ENCODE assay signal across 8 mouse cellular contexts in the genomic region with DNA sequence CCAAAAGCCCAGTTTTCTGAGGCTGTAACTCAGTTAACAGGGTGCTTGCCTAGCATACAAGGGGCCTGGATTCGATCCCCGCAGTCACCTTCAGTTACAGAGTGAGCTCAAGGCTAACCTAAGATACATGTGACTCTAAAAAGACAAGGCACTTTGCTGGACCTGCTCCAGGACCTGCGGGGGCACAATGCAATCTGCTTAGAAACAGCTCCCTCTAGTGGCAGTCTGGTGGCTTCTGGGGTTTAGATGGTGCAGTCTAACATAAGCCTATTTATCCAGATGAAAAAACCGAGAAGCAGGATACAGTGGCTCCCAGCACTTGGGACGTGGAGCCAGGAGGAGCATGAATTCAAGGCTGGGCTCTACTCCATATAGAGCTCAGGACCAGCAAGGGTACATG. TPM values are rescaled to one million over a fixed set of nuclear protein-coding genes. Genes with fewer than 3 reads are reported as not detected.
DNase-seq lines count a peak whose midpoint lies in the region; ATAC-seq and TF ChIP-seq lines count a peak whose summit lies in the region.

No protein-coding gene starts in this region.

- H3K4me2 ChIP-seq in heart, embryonic 11.5 days = no peak overlapping the region
- H3K4me2 ChIP-seq in intestine, embryonic 14.5 days (ENCODE audit: low read length) = no peak overlapping the region
- H3K4me2 ChIP-seq in midbrain, embryonic 11.5 days = no peak overlapping the region

- H3K27ac ChIP-seq in heart, embryonic 11.5 days (ENCODE audit: low read depth, low read length) = no peak overlapping the region
- H3K27ac ChIP-seq in intestine, embryonic 14.5 days (ENCODE audit: low read depth) = no peak overlapping the region
- no peak overlapping the region for H3K27ac ChIP-seq in midbrain, embryonic 11.5 days (ENCODE audit: low read depth, low read length)
- no peak overlapping the region for H3K27ac ChIP-seq in small intestine, adult 2 months (ENCODE audit: insufficient read depth, low read depth, low read length)

- H3K36me3 ChIP-seq in heart, embryonic 11.5 days (ENCODE audit: control insufficient read depth, insufficient read depth, low read length) = peaks cover 18% of the 10 kb centered on the region; the same call in 1 of the 2 replicates
- peaks cover 76% of the 10 kb centered on the region for H3K36me3 ChIP-seq in intestine, embryonic 14.5 days (ENCODE audit: control insufficient read depth, insufficient read depth, low read length)
- peaks cover 12% of the 10 kb centered on the region for H3K36me3 ChIP-seq in midbrain, embryonic 11.5 days (ENCODE audit: control insufficient read depth, insufficient read depth, low read length)
- H3K36me3 ChIP-seq in small intestine, adult 2 months (ENCODE audit: control insufficient read depth, insufficient read depth, low read length) = peaks cover 60% of the 10 kb centered on the region

- H3K27me3 ChIP-seq in heart, embryonic 11.5 days (ENCODE audit: control insufficient read depth, insufficient read depth, low read length) = no peaks in the 10 kb centered on the region
- no peaks in the 10 kb centered on the region for H3K27me3 ChIP-seq in intestine, embryonic 14.5 days (replicated peaks; ENCODE audit: control insufficient read depth, insufficient read depth, low read length)
- H3K27me3 ChIP-seq in midbrain, embryonic 11.5 days (ENCODE audit: control insufficient read depth, insufficient read depth, low read length) = no peaks in the 10 kb centered on the region
- no peaks in the 10 kb centered on the region for H3K27me3 ChIP-seq in small intestine, adult 2 months (ENCODE audit: control insufficient read depth, insufficient read depth, low read length)

- H3K9ac ChIP-seq in heart, embryonic 11.5 days (ENCODE audit: low read depth, low read length) = no peak overlapping the region
- H3K9ac ChIP-seq in intestine, embryonic 14.5 days (ENCODE audit: low read length) = no peak overlapping the region
- H3K9ac ChIP-seq in midbrain, embryonic 11.5 days (ENCODE audit: low read length) = no peak overlapping the region

- no peaks in the 10 kb centered on the region for H3K9me3 ChIP-seq in heart, embryonic 11.5 days (replicated peaks; ENCODE audit: control insufficient read depth, low read length)
- no peaks in the 10 kb centered on the region for H3K9me3 ChIP-seq in intestine, embryonic 14.5 days (ENCODE audit: control insufficient read depth, low read length)
- no peaks in the 10 kb centered on the region for H3K9me3 ChIP-seq in midbrain, embryonic 11.5 days (ENCODE audit: control insufficient read depth, low read length)

- H3K4me3 ChIP-seq in heart, embryonic 11.5 days (ENCODE audit: low read depth, low read length) = no peak overlapping the region
- no peak overlapping the region for H3K4me3 ChIP-seq in intestine, embryonic 14.5 days (ENCODE audit: low read depth, low read length)
- no peak overlapping the region for H3K4me3 ChIP-seq in midbrain, embryonic 11.5 days (ENCODE audit: low read depth, low read length)
- H3K4me3 ChIP-seq in small intestine, adult 2 months (ENCODE audit: low read depth, low read length) = no peak overlapping the region

- intact Hi-C loops in left cerebral cortex, postnatal 14 days (cut with DNase I) = no loop called here

- TF ChIP-seq POLR2A in small intestine, adult 2 months (IDR thresholded peaks at IDR 0.05; ENCODE audit: low read depth, low read length) = no peak

- 37% methylated on average over 5 of the region's 5 CpGs for WGBS in heart, embryonic 11.5 days (ENCODE audit: insufficient replicate concordance)
- whole genome bisulfite sequencing in intestine, embryonic 14.5 days = 32% methylated on average over 5 of the region's 5 CpGs
- 41% methylated on average over 5 of the region's 5 CpGs for WGBS in midbrain, embryonic 11.5 days
- 19% methylated on average over 5 of the region's 5 CpGs for WGBS in small intestine, adult 2 months

- peak; percentile 96 for DNase-seq in heart, adult 11 months
- peak; percentile 54 to 84 for DNase-seq in cerebellum, postnatal 4 days (ENCODE audit: low spot score in 2 of 2)
- peak; percentile 69 to 80 for DNase-seq in gastrocnemius, adult 8-10 months (ENCODE audit: low spot score in 2 of 2)
- peak; percentile 85 for DNase-seq in intestine, embryonic 14.5 days (ENCODE audit: low spot score)
- DNase-seq in left cerebral cortex, postnatal 14 days (ENCODE audit: low spot score in 2 of 2) = peak; percentile 87 to 94
- peak; percentile 96 for DNase-seq in midbrain, embryonic 11.5 days (ENCODE audit: low spot score, missing footprints)

- 0 out of 2 replicates have a peak, but pooled peaks cover 7% of the 10 kb centered on the region for H3K4me1 ChIP-seq in heart, embryonic 11.5 days (ENCODE audit: control insufficient read depth, insufficient read depth, low read length)
- H3K4me1 ChIP-seq in intestine, embryonic 14.5 days (replicated peaks; ENCODE audit: control insufficient read depth, insufficient read depth, low read length) = no peaks in the 10 kb centered on the region
- no peaks in the 10 kb centered on the region for H3K4me1 ChIP-seq in midbrain, embryonic 11.5 days (ENCODE audit: control insufficient read depth, insufficient read depth, low read length)
- no peaks in the 10 kb centered on the region for H3K4me1 ChIP-seq in small intestine, adult 2 months (ENCODE audit: control insufficient read depth, insufficient read depth, insufficient read length, low read length)

- no peak; the same call in 1 of the 2 replicates for ATAC-seq in heart, embryonic 11.5 days (replicated peaks; ENCODE audit: insufficient number of reproducible peaks, low FRiP score, low TSS enrichment)
- ATAC-seq in intestine, embryonic 14.5 days (replicated peaks; ENCODE audit: low FRiP score, low TSS enrichment, low read depth) = peak; percentile 24; the same call in 1 of the 2 replicates
- ATAC-seq in midbrain, embryonic 11.5 days (ENCODE audit: low FRiP score) = peak; percentile 65; the same call in 1 of the 2 replicates

- TF ChIP-seq CTCF in small intestine, adult 2 months (IDR thresholded peaks at IDR 0.05; ENCODE audit: extremely low read depth, insufficient read length, insufficient replicate concordance, low read depth, low read length) = peak; percentile 95; the same call in 1 of the 2 replicates

RNA-seq across cellular contexts. Expression of a gene that starts 8.7 kb away (rescaled TPM):
- 25.1 and 27.2 TPM in 2 replicates for polyA plus RNA-seq in heart, embryonic 11.5 days (2014; fragmentation: Nextera tagmentation; extraction: Ambion mirVana)
- total RNA-seq in gastrocnemius, adult 8-10 months (2022) = 10 to 100 TPM; 23.5 to 24.8 (median 24.4) TPM
- 20.5 and 21.3 TPM in 2 replicates for polyA plus RNA-seq in intestine, embryonic 14.5 days (2014; fragmentation: Nextera tagmentation; extraction: Ambion mirVana)
- 10 to 100 TPM; 46.0 to 46.8 TPM for total RNA-seq in left cerebral cortex, postnatal 14 days (2021)
- polyA plus RNA-seq in midbrain, embryonic 11.5 days (2014; fragmentation: Nextera tagmentation; extraction: Ambion mirVana) = 10.4 and 11.7 TPM in 2 replicates
- 9.7 and 19.2 TPM in 2 replicates for polyA plus RNA-seq in small intestine, adult 2 months (2012; rRNA removed)

RNA-seq across cellular contexts. Expression of a gene that starts 10.4 kb away (rescaled TPM):
- 15.1 and 16.8 TPM in 2 replicates for polyA plus RNA-seq in heart, embryonic 11.5 days (2014; fragmentation: Nextera tagmentation; extraction: Ambion mirVana)
- 10 to 100 TPM in 1 of 4 experiments, 1 to 10 TPM in 3; 8.1 to 10.9 (median 8.4) TPM for total RNA-seq in gastrocnemius, adult 8-10 months (2022)
- 19.2 and 19.6 TPM in 2 replicates for polyA plus RNA-seq in intestine, embryonic 14.5 days (2014; fragmentation: Nextera tagmentation; extraction: Ambion mirVana)
- total RNA-seq in left cerebral cortex, postnatal 14 days (2021) = 10 to 100 TPM; 25.8 to 27.7 TPM
- polyA plus RNA-seq in midbrain, embryonic 11.5 days (2014; fragmentation: Nextera tagmentation; extraction: Ambion mirVana) = 10.2 and 12.6 TPM in 2 replicates
- 76.9 and 102 TPM in 2 replicates for polyA plus RNA-seq in small intestine, adult 2 months (2012; rRNA removed)

RNA-seq across cellular contexts. Expression of a gene that starts 10.6 kb away (rescaled TPM):
- 7.2 and 7.4 TPM in 2 replicates for polyA plus RNA-seq in heart, embryonic 11.5 days (2014; fragmentation: Nextera tagmentation; extraction: Ambion mirVana)
- 1 to 10 TPM in 3 of 4 experiments, under 1 TPM in 1; 0.90 to 1.7 (median 1.2) TPM for total RNA-seq in gastrocnemius, adult 8-10 months (2022)
- 8.9 and 11.4 TPM in 2 replicates for polyA plus RNA-seq in intestine, embryonic 14.5 days (2014; fragmentation: Nextera tagmentation; extraction: Ambion mirVana)
- 1 to 10 TPM; 7.7 to 8.3 TPM for total RNA-seq in left cerebral cortex, postnatal 14 days (2021)
- 11.4 and 12.6 TPM in 2 replicates for polyA plus RNA-seq in midbrain, embryonic 11.5 days (2014; fragmentation: Nextera tagmentation; extraction: Ambion mirVana)
- polyA plus RNA-seq in small intestine, adult 2 months (2012; rRNA removed) = 1.7 and 2.6 TPM in 2 replicates

RNA-seq across cellular contexts. Expression of a gene that starts 14.5 kb away (rescaled TPM):
- 0.48 and 1.4 TPM in 2 replicates for polyA plus RNA-seq in heart, embryonic 11.5 days (2014; fragmentation: Nextera tagmentation; extraction: Ambion mirVana)
- over 10,000 TPM; 10,643 to 17,408 (median 13,587) TPM for total RNA-seq in gastrocnemius, adult 8-10 months (2022)
- 0.69 and 1.3 TPM in 2 replicates for polyA plus RNA-seq in intestine, embryonic 14.5 days (2014; fragmentation: Nextera tagmentation; extraction: Ambion mirVana)
- 1 to 10 TPM in 1 of 2 experiments, not detected in 1; 1.1 TPM for total RNA-seq in left cerebral cortex, postnatal 14 days (2021)
- polyA plus RNA-seq in midbrain, embryonic 11.5 days (2014; fragmentation: Nextera tagmentation; extraction: Ambion mirVana) = not detected in 2 replicates
- polyA plus RNA-seq in small intestine, adult 2 months (2012; rRNA removed) = not detected in 2 replicates

RNA-seq across cellular contexts. Expression of a gene that starts 24.6 kb away (rescaled TPM):
- 449 and 506 TPM in 2 replicates for polyA plus RNA-seq in heart, embryonic 11.5 days (2014; fragmentation: Nextera tagmentation; extraction: Ambion mirVana)
- under 1 TPM in 3 of 4 experiments, not detected in 1; 0.29 to 0.38 (median 0.38) TPM for total RNA-seq in gastrocnemius, adult 8-10 months (2022)
- 462 and 476 TPM in 2 replicates for polyA plus RNA-seq in intestine, embryonic 14.5 days (2014; fragmentation: Nextera tagmentation; extraction: Ambion mirVana)
- 1 to 10 TPM; 2.0 to 3.0 TPM for total RNA-seq in left cerebral cortex, postnatal 14 days (2021)
- 520 and 544 TPM in 2 replicates for polyA plus RNA-seq in midbrain, embryonic 11.5 days (2014; fragmentation: Nextera tagmentation; extraction: Ambion mirVana)
- 39.1 and 91.2 TPM in 2 replicates for polyA plus RNA-seq in small intestine, adult 2 months (2012; rRNA removed)
